Mouse (Mus musculus) C2C12 (cell line): Measurements from ENCODE around the gene Arl13b.

Experiments used
- CEBPB ChIP-seq: IDR thresholded peaks from one replicate; pipeline ENCODE4 v1.6.1; 2011; ENCODE audit warnings: low read depth, mild to moderate bottlenecking, control low read depth, moderate library complexity
- CTCF ChIP-seq: IDR thresholded peaks from one replicate; pipeline ENCODE4 v1.5.1; 2011; ENCODE audit not compliant: control insufficient read depth, insufficient read depth, insufficient read length
- MAX ChIP-seq: IDR thresholded peaks from one replicate; pipeline ENCODE4 v1.6.1; 2011; ENCODE audit warnings: mild to moderate bottlenecking, control low read depth
- USF1 ChIP-seq: IDR thresholded peaks from one replicate; pipeline ENCODE4 v1.6.1; 2011; ENCODE audit warnings: low read depth, mild to moderate bottlenecking, control low read depth, moderate library complexity

DNA sequence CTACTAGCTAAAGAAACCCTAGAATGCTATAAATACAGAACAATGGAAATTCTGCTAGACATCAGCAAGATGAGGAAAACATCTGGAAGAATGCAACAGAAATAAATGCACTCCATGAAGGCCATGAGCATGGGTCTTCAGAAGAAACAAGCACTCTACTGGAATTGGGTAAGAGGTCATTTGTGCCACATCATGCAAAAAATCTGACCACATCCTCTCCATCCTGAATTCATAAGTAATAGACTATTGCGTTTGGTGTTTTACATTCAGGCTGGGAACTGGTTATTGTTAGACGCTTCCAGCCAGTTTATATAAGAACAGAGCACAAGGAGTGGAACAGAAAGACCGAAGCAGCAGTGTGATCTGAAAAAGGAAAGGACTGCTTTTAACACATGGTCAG, 48.0 kb downstream of the Arl13b start:
- TF ChIP-seq CTCF (no peak), MAX (no peak), USF1 (no peak), CEBPB (no peak)
